Mouse (Mus musculus) ovary, postnatal 10 days (tissue): Measurements from ENCODE around the gene Ppp1r12b.

Experiments
- DNase-seq: peaks from one replicate; pipeline ENCODE4 v3.0.0; 2022; ENCODE audit warnings: low spot score

Ppp1r12b gene

GRCm38 (mm10) chr1:134796076-134796475, 159.7 kb downstream of the Ppp1r12b start:
- DNase-seq = no peak

DNA sequence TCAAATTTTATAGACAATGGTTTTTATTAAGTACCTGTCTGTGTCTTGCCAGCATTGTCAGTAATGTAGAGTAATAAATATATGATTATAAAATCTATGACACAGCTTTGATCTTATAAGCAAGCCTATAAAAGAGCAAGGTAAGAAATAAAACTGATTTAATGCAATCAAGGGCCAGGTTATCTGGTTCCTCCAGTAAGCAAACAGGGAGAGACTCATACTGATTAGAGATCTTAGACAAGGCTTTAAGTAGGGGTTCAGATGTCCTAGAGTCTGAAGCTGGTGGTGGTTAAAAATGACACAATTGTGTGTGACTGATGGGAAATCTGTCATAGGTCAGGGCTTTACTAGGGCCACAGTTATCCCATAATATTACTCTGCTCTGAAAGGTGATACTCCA, 164.3 kb downstream of the Ppp1r12b start:
- DNase-seq = no peak

- DNase-seq = no peak
Observed at GRCm38 (mm10) chr1:134790716-134791439, 164.9 kb downstream of the Ppp1r12b start.

DNA sequence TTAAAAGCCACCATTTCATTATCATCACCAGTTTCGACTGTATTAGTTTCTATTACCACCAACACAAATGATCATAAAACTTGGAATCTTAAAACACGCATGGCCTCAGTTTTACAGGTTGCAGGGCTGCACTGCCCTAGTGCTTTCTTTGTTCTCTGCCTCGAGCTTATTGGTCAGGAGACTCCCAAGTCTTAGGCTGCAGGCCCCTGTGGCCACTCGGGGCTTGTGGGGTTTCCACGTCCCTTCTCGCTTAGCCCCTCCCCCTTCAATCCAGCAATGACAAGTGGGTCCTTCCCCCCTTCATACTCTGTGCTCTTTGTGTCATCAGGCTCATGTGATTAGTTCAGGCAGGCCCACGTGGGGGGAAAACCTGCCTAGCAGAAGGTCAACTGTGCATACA, 167.6 kb downstream of the Ppp1r12b start:
- DNase-seq = no peak

DNA sequence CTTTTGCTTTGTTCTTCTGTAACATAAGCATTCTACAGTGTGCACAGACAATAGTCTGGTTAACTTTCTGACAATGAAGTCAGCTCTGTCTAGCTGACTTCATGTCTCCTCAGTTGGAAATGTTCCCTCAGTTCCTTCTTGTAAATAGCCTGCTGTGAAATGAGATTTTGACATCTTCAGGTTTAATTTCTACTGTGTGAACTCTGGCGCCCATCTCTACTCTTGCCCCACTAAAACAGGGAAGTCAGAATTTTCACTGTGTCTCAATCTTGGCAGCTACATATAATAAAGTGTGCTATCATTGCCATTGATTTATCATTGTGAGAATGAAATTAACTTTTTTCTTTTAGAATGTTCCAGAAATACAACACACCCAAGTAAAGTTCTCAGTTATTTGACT, 170.8 kb downstream of the Ppp1r12b start:
- DNase-seq = no peak

GRCm38 (mm10) chr1:134784481-134784880, 171.3 kb downstream of the Ppp1r12b start:
- no peak for DNase-seq

DNA sequence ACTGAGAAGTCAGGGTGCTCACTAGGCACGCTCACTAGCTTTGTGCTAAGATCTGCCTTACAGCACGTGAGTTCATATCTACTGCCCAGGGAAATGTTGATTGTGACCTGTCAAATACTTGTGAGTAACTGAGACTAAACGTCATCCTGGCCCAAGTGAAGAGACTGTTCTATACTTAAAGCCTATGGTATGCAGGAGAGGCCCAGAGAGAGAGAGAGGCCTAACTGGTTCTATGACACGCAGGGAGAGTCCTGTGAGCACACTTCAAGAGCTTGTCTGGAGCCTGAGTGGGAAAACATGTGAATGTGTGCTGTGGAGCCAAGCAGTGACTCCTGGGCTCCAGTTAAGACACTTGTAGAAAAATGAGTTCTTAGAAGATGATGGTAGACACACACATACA, 171.8 kb downstream of the Ppp1r12b start:
- no peak for DNase-seq

DNA sequence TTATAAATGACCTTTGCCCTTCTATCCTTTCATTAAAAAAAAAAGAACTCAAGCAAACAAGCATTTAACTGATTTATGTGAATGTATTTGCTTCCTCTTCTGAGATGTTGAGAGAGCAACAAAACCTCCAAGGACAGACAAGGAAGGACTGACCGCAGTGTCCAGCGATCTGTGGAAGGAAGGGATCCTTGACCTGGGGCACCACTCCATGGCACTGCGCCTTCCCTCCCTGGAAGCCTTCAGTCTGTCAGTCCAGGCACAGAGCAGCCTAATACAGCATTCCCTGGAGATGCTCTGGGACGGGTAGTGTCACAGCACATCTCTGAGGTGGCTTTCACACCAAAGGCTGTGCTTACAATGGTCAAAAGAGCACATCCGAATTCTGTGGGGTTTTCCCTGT, 172.9 kb downstream of the Ppp1r12b start:
- DNase-seq = no peak

DNA sequence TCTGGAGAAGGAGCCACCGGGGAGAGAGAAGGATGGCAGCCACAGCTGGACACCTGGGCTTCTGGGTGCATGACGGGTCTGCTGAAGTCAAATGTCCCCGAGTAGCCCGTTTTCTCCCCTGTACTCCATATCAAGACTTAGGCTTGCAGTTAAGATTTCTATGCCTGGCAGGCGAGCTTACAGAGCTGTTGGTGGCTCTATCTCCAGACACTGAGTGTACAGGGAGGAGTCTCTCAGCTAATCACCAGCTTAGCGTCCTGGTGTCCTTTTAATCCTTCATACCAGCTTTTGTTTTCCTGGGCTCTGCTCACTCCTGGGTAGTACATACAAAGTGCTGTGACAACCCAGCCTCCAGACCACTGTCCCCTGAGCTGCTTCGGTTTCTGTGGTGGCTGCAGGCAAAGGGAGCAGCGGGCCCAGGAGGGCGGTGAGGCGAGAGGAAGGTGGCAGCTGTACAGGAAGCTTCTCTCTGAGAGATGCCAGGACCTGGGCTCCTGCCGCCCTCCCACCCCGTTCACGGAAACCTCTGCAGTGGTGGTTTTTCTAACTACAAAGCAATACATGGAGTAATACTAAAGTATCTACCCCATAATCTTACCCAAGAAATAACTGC, 177.7 kb downstream of the Ppp1r12b start:
- DNase-seq = no peak

DNA sequence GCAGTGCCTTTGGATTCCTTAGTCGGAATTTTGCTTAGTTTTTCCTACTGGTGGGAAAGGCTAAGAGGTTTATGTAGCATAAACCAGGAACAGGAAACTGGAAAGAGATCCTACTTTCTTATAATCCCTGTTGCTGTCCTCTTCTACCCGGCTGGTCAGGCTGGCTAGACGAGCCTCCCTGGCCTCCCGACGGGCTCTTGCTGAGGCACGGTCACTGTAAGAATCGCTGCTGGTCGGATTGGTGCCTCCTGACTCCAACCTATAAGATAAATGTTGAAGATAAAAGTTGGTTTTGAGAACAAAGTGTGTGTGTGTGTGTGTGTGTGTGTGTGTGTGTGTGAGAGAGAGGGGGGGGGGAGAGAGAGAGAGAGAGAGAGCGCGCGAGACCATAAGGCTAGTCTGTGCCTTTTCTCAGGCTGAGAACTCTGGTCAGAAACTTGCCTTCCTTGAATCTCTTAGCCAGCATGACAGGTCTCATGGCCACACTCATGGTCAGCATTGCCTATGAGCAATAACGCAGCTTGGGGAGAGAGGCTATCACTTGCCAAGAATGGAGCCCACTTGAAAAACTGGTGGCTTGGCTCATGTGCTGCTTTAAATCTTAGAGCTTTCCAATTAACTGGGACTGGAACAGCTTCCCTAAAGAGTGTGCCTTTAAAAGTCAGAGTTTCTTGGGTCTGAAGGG, 178.4 kb downstream of the Ppp1r12b start:
- DNase-seq = no peak

GRCm38 (mm10) chr1:134775631-134776030, 180.1 kb downstream of the Ppp1r12b start:
- no peak for DNase-seq

- no peak for DNase-seq
Observed at GRCm38 (mm10) chr1:134774728-134775287, 180.9 kb downstream of the Ppp1r12b start.

- no peak for DNase-seq
Observed at GRCm38 (mm10) chr1:134774247-134774646, 181.5 kb downstream of the Ppp1r12b start.

DNA sequence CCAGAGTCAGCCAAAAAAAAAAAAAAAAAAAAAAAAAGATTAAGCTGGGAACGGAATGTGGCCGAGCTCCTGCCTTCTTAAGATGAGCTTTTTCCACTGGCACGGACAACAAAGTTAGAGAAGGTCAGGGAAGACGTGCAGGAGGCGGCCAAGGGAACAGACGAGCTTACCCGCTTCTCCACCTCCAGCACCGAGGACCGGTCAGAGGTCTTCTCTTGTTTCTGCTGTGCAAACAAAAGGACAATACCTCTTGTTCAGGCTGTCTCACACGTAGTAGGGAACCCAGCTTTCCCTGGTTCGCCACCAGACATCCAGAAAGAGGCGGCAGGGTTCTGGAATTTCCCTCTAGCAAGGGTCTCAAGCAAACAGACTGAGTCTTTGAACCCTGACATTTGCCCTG, 182.5 kb downstream of the Ppp1r12b start:
- no peak for DNase-seq

DNA sequence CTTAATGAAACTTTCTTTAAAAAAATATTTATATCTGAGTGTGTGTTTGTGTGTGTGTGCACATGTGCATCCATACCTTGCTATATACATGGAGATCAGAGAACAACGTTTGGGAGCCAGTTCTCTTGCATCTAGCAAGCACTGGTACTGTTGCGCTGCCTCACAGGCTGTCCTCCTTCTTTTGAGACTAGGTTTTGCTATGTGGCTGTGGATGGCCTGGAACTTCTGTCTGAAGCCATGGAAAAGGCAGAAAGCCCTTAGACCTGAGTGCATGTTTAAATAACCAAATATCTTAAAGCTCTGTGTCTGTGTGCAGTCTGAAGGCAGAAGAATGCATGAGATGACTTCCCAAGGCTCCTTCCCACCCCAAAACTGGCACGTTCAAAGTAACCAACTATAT, 182.9 kb downstream of the Ppp1r12b start:
- no peak for DNase-seq

DNA sequence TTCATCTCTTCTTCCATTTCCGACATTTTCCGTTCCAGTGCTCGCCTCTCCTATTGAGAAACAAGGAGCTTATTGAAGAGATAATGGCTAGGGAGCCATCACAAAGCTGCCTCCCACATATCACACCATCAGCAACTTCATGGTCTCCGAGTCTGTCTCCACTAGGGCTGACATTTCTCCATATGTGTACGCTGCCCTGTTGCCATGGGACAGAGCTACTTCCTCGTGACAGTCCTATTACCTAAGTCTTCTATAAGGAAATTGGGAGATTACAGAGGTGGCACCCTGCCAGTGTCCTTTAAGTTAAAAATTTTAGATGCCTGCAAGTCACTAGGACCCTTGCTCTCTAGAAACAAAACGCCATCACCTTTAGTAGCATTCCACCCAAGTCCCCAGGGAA, 183.7 kb downstream of the Ppp1r12b start:
- DNase-seq = no peak

GRCm38 (mm10) chr1:134771353-134771752, 184.4 kb downstream of the Ppp1r12b start:
- DNase-seq = no peak

GRCm38 (mm10) chr1:134770312-134770711, 185.4 kb downstream of the Ppp1r12b start:
- no peak for DNase-seq

DNA sequence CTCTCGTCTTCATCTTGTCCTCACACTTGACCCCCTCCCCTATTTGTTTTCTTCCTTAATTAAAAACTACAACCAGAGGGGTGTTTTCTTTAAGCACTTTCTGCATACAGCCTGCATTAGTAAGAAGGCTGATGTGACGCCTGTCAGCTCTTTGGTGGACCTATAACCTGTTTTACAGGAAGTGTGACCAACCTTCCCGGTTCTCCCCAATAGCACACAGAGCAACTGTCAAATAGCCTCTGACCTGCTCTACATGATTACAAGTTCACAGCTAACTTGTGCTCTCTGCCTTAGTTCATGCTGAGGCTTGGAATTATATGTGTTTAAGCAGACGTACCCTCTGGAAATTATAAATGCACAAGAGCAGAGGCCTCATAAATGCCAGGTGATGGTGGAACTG, 189.3 kb downstream of the Ppp1r12b start:
- no peak for DNase-seq

DNA sequence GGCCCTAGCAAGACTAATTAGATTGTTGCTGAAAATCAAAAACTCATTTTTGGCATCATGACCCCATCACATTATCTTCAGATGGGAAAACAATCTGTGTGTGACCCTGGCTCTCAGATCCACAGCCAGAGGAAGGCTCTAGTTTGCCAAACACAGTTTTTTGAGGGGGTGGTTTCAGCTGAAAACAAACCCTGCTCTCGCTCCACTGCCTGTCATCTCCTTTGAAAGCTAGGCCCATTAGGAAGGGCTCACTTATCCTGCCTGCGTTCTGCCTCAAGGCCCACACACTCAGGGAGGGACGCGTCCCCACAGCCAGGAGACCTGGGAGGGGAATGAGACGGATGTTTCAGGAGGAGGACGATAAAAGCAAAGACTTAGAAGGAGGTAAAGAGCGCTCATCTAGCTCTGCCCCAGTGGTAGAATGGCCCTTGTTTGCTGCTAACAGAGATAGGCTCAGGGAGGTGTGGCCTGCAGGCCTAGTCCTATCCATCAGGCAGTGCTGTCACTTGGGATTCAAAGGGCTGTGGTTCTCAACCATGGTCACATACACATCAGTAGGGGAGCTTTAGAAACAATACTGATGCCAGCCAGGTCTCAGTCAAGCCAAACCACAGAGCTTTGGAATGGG, 190.8 kb downstream of the Ppp1r12b start:
- DNase-seq = no peak

DNA sequence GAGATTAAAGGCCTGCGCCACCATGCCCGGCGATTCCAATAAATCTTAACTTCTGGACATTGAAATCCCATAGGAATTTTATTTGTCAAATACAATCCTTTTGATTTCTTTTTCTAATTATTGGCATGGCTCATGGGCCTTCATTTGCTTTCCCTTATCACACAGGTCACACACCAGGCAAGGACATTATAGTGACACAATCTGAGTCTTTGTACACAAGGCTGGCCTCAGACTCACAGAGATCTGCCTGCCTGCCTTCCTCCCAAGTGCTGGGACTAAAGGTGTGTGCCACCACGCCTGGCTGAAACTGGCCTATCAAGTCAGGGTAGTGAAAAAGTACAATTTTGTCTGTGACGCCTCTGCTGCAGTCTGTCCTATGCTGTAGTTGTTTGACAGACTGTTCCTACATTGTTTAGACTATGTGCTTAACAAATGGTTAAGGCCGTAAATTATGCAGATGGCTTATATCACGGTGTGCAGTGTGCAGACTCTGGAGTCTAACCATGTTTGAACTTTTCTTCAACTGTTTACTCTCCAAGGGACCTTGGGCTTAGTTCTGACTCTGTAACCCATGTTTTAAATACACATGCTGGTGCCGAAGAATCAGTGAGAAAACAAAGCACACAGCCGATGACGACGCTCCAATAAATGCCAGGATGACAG, 191.8 kb downstream of the Ppp1r12b start:
- no peak for DNase-seq

DNA sequence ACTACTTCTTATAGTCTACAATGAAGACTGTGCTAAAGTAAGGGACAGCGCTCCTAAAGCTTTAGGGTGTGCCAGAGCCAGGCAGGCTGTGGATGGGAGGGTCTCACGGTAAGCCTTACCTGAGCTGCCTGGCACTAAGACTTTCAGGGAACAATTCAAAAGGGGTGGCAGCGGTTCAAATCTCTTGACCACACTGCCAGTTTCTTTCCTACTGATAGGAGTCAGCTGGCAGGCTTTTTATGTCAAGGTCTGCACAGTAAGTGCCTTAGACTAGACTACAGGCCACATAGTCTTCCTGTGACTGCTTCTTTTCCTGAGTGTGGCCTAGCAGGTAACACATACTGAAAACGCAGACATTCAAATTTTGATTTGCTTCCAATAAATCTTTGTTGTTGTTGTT, 192.5 kb downstream of the Ppp1r12b start:
- DNase-seq = no peak
